Mouse (Mus musculus): ENCODE results near the gene Wdr34.

DNA sequence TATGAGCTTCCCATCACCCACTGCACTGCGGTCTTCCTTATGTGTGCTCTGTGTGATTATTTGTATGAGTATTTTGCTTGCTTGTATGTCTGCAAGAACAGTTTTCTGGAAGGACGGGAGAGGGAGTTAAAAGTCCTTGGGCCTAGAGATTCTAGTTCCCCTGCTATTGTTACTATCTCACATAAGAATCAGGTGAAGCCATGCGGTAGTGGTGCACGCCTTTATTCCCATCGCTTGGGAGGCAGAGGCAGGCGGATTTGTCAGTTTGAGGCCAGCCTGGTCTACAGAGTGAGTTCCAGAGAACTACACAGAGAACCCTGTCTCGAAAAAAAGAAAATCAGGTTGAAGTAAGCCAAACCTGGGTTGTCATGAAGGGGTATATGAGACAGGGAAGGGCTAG, 24.2 kb upstream of the Wdr34 start:
- no peak for TF ChIP-seq POLR2A (IDR thresholded peaks at IDR 0.05; ENCODE audit: extremely low read depth, insufficient read depth, low read length)
- TF ChIP-seq CTCF (IDR thresholded peaks at IDR 0.05; ENCODE audit: extremely low read depth, insufficient read depth, low read length): no peak

All from cortical plate, adult 2 months (tissue).